Mouse (Mus musculus) kidney, adult 2 months (tissue): ENCODE results near the gene Perp.

Experiments
- CTCF ChIP-seq: fragments of 200-500 bp; conservative IDR thresholded peaks from 2 replicates; pipeline ENCODE4 v1.5.1; 2011; ENCODE audit warnings: low read depth, mild to moderate bottlenecking, control low read depth, low read length, moderate library complexity, mixed read lengths; ENCODE audit not compliant: insufficient read depth, insufficient read length
- POLR2A ChIP-seq: fragments of 200-500 bp; IDR thresholded peaks from one replicate; pipeline ENCODE4 v1.6.1; 2011; ENCODE audit warnings: low read depth, low read length, control low read depth

- TF ChIP-seq CTCF, result 0 out of 2 replicates have a peak, but pooled peaks have one; percentile 5
- TF ChIP-seq POLR2A, result no peak
Observed at GRCm38 (mm10) chr10:18846474-18847264, 1.8 kb downstream of the Perp start.
